Mouse (Mus musculus): ENCODE data around the gene 1110051M20Rik. TPM values are rescaled to one million over a fixed set of nuclear protein-coding genes. Genes with fewer than 3 reads are reported as not detected.
A peak's percentile ranks its signal among the peaks of the same experiment; 100 is the strongest.

1110051M20Rik gene
- polyA plus RNA-seq, 1 experiment from 2014 or later: 55.7 TPM

DNA sequence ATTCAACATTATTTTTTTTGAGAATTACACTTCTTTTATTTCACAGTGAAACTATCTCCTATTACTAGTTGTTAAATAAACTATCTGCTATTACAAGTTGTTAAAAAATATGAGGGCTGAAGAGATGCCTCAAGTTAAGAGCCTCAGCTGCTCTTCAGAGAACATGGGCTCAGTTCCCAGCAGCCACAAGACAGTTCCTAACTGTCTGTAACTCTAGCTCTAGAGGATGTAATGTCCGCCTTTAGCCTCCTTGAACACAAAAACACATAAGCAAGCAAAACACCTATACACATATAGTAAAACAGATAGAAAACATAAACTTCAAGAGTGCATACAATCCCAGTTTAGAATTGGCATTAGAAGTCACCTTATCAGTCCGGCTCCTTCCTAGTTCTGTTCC is 104.9 kb downstream of the 1110051M20Rik start:
- no peak overlapping the region for H3K4me3 ChIP-seq (replicated peaks; ENCODE audit: low read depth, low read length)
- no peak for TF ChIP-seq CTCF (IDR thresholded peaks at IDR 0.05; ENCODE audit: low read depth)
- H3K9me3 ChIP-seq (replicated peaks; ENCODE audit: low read length): no peaks in the 10 kb centered on the region
- ATAC-seq (replicated peaks; ENCODE audit: low FRiP score, low read depth): no peak
- no peaks in the 10 kb centered on the region for H3K36me3 ChIP-seq (ENCODE audit: insufficient read depth, low read length)
- no peak overlapping the region for H3K27ac ChIP-seq
- DNase-seq (ENCODE audit: low spot score): no peak
- no peaks in the 10 kb centered on the region for H3K27me3 ChIP-seq (ENCODE audit: insufficient read depth, low read length)
- H3K4me2 ChIP-seq (ENCODE audit: low read length): no peak overlapping the region
- 95% methylated on average over 2 of the region's 2 CpGs for WGBS
- no peaks in the 10 kb centered on the region for H3K4me1 ChIP-seq (replicated peaks; ENCODE audit: insufficient read depth, low read length)
- no peak overlapping the region for H3K9ac ChIP-seq (ENCODE audit: low read depth, low read length)

DNA sequence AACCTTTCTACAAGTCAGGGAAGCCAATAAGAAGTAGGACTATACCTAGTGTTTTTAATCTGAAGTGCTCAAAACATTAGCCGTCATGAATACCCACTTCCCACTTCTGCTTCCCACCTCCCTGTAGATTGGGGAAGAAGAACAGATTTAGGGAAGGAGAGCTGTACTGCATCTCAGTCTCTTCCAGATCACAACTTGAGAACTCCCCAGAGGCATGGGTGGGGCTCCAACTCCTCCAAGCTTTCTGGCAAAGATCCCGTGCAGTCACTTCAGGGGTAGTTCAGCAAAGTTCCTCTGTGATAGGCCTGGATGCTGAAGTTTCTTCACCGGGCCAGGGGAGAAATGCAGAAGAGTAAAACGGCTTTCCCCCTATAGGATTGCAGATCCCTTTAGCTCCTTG is 109.4 kb downstream of the 1110051M20Rik start:
- 73% methylated on average over 4 of the region's 4 CpGs for WGBS
- Histone ChIP-seq H3K4me3 (replicated peaks; ENCODE audit: low read depth, low read length) (no peak overlapping the region), H3K9me3 (replicated peaks; ENCODE audit: low read length) (no peaks in the 10 kb centered on the region), H3K4me2 (ENCODE audit: low read length) (no peak overlapping the region), H3K27ac (no peak overlapping the region), H3K27me3 (ENCODE audit: insufficient read depth, low read length) (no peaks in the 10 kb centered on the region), H3K9ac (ENCODE audit: low read depth, low read length) (no peak overlapping the region), H3K36me3 (ENCODE audit: insufficient read depth, low read length) (no peaks in the 10 kb centered on the region), H3K4me1 (replicated peaks; ENCODE audit: insufficient read depth, low read length) (peaks cover 7% of the 10 kb centered on the region; the same call in 1 of the 2 replicates)
- ATAC-seq (replicated peaks; ENCODE audit: low FRiP score, low read depth) (no peak), DNase-seq (ENCODE audit: low spot score) (no peak)
- TF ChIP-seq CTCF (IDR thresholded peaks at IDR 0.05; ENCODE audit: low read depth): no peak

DNA sequence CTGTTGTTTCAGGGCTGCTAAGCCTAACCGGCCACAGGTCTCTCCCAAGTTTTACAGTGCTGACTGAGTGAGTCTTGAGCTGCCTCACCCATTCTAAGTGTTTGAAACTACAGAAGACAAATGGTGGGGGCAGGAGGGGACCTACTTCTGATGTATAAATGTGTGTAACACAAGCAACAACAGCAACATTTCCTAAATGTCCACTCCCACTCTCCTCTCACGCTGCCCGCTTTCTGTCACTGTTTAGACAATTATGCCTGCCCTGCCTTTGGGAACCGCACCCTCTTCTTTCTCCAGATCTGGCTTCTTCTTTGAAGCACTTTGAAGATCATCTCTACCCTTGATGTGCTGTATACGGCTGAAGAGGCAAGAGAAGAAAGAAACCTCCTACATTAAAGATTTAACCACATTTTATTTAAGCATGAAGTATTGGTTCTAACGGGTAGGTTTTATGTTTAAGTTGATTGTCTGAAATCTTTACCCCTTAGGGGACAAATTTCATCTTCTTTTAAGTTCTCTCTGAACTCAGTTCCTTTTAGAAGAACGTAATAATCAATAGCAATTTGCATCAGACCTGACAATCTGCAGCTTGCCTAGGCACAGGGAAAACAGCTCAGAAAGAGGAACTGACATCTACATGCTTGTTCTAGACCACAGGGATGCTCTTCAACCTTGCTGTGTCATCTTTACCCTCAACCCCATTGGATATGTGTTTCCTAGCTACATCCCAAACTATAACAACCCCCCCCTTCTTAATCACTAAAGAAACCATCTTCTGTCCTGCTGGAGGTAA is 113.3 kb downstream of the 1110051M20Rik start:
- peaks cover 13% of the 10 kb centered on the region; the same call in 1 of the 2 replicates for H3K4me1 ChIP-seq (replicated peaks; ENCODE audit: insufficient read depth, low read length)
- WGBS: 52% methylated on average over 7 of the region's 7 CpGs
- H3K9me3 ChIP-seq (replicated peaks; ENCODE audit: low read length): no peaks in the 10 kb centered on the region
- H3K4me3 ChIP-seq (replicated peaks; ENCODE audit: low read depth, low read length): no peak overlapping the region
- no peak overlapping the region for H3K4me2 ChIP-seq (ENCODE audit: low read length)
- no peak for TF ChIP-seq CTCF (IDR thresholded peaks at IDR 0.05; ENCODE audit: low read depth)
- 0 out of 2 replicates have a peak overlapping the region, but pooled peaks have one; percentile 25 for H3K27ac ChIP-seq
- no peaks in the 10 kb centered on the region for H3K36me3 ChIP-seq (ENCODE audit: insufficient read depth, low read length)
- H3K27me3 ChIP-seq (ENCODE audit: insufficient read depth, low read length): no peaks in the 10 kb centered on the region
- DNase-seq (ENCODE audit: low spot score) (no peak), ATAC-seq (replicated peaks; ENCODE audit: low FRiP score, low read depth) (no peak)
- H3K9ac ChIP-seq (ENCODE audit: low read depth, low read length): no peak overlapping the region

DNA sequence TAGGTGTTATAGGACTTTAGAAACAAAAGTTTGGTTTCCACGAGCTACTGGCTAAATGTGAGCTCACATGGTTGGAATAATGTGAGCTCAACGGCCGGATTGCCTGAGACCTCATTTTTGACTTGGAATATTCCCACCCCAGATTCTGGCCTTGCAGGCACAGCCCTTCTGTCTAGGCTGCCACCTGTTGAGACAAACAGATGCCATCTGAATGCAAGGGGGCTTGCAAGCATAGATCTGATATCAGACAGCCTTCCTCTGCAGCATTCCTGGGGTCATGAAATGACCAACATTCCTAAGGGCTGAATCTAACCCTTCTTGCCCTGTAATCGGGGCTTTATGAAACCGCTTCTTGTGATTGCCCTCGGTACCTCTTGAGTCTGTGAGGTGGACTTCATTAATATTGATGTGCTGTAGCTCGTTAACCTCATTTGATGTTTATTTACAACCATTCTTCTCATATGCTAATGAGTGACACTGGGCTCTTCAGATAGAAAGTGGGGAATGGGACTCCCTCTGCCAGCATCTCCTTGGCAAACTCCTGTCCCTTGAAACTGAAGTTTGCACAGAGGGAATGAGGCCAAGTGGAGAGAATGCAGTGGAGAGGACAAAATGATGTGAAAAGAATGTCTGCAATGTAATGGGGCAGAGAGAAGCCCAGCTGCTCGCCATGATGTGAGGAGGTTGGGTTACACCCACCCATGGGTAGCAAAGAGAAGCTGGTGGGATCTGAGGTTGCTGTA is 114.3 kb downstream of the 1110051M20Rik start:
- DNase-seq (ENCODE audit: low spot score) (peak; percentile 34), ATAC-seq (replicated peaks; ENCODE audit: low FRiP score, low read depth) (no peak)
- Histone ChIP-seq H3K9me3 (replicated peaks; ENCODE audit: low read length) (no peaks in the 10 kb centered on the region), H3K4me1 (replicated peaks; ENCODE audit: insufficient read depth, low read length) (peaks cover 13% of the 10 kb centered on the region; the same call in 1 of the 2 replicates), H3K27ac (0 out of 2 replicates have a peak overlapping the region, but pooled peaks have one; percentile 25), H3K27me3 (ENCODE audit: insufficient read depth, low read length) (no peaks in the 10 kb centered on the region), H3K36me3 (ENCODE audit: insufficient read depth, low read length) (no peaks in the 10 kb centered on the region), H3K9ac (ENCODE audit: low read depth, low read length) (no peak overlapping the region), H3K4me3 (replicated peaks; ENCODE audit: low read depth, low read length) (no peak overlapping the region), H3K4me2 (ENCODE audit: low read length) (no peak overlapping the region)
- no peak for TF ChIP-seq CTCF (IDR thresholded peaks at IDR 0.05; ENCODE audit: low read depth)
- WGBS: 58% methylated on average over 8 of the region's 8 CpGs

DNA sequence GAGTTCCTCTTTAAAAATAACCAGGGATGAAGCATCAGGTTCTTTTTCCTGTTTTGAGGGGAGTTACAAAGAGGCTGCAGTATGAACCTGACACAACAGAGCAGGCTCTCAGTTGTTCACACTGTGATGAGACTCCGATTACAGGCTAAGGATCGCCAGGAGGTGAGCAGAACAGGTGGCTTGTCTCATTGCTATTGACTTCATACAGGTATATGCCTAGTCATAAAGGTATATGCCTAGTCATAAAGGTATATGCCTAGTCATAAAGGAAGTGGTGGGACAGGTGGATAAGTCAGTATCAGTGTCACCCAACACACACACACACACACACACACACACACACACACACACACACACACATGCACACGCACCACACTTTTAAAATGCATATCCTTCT is 115.8 kb downstream of the 1110051M20Rik start:
- H3K36me3 ChIP-seq (ENCODE audit: insufficient read depth, low read length): no peaks in the 10 kb centered on the region
- H3K9me3 ChIP-seq (replicated peaks; ENCODE audit: low read length): no peaks in the 10 kb centered on the region
- no peak overlapping the region for H3K4me2 ChIP-seq (ENCODE audit: low read length)
- DNase-seq (ENCODE audit: low spot score): no peak
- 63% methylated on average over 3 of the region's 3 CpGs for WGBS
- H3K4me3 ChIP-seq (replicated peaks; ENCODE audit: low read depth, low read length): no peak overlapping the region
- no peak for ATAC-seq (replicated peaks; ENCODE audit: low FRiP score, low read depth)
- H3K9ac ChIP-seq (ENCODE audit: low read depth, low read length): no peak overlapping the region
- H3K27me3 ChIP-seq (ENCODE audit: insufficient read depth, low read length): no peaks in the 10 kb centered on the region
- peaks cover 19% of the 10 kb centered on the region; the same call in 1 of the 2 replicates for H3K4me1 ChIP-seq (replicated peaks; ENCODE audit: insufficient read depth, low read length)
- peak overlapping the region; percentile 67 for H3K27ac ChIP-seq
- TF ChIP-seq CTCF (IDR thresholded peaks at IDR 0.05; ENCODE audit: low read depth): no peak

DNA sequence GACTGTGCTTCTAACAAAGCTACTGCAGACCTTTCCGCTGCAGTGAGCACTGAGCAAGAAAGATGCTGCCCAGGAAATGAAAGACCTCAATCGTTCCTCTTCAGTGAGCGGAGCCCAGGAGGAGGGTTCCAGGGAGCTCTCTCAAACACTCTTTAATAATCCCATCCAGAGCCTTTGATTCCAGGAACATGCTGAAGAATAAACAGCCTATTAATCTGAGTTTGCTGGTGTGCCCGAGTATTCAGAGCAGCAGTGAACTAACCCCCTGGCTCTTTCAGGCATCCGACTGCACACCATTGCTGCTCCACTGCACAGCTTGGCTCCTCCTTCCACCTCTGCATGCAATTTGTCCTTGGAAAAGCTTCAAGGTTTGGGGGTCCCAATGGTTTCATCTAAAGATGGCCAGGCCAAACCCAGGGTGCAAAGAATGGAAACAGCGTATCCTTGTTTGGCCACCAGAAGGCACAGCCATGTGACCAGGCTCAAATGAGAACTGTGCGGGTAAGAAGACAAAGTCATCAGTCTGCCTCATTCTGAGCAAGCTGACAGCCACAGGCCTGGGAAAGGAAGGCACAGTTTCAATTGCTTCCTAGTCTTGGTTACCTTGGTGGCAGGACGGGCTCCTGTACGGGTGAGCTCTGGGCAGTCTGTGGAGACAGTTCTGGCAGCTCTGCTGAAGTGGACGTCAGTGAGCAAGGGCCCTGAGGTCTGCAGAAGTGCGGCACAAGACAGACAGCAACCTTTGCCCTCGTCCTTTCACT is 116.4 kb downstream of the 1110051M20Rik start:
- Histone ChIP-seq H3K27me3 (ENCODE audit: insufficient read depth, low read length) (no peaks in the 10 kb centered on the region), H3K36me3 (ENCODE audit: insufficient read depth, low read length) (no peaks in the 10 kb centered on the region), H3K4me1 (replicated peaks; ENCODE audit: insufficient read depth, low read length) (peaks cover 19% of the 10 kb centered on the region; the same call in 1 of the 2 replicates), H3K27ac (peak overlapping the region; percentile 67), H3K9ac (ENCODE audit: low read depth, low read length) (no peak overlapping the region), H3K4me2 (ENCODE audit: low read length) (no peak overlapping the region), H3K4me3 (replicated peaks; ENCODE audit: low read depth, low read length) (no peak overlapping the region), H3K9me3 (replicated peaks; ENCODE audit: low read length) (no peaks in the 10 kb centered on the region)
- WGBS: 35% methylated on average over 12 of the region's 12 CpGs
- ATAC-seq (replicated peaks; ENCODE audit: low FRiP score, low read depth) (peak; percentile 82), DNase-seq (ENCODE audit: low spot score) (peak; percentile 69)
- TF ChIP-seq CTCF (IDR thresholded peaks at IDR 0.05; ENCODE audit: low read depth): 0 out of 2 replicates have a peak, but pooled peaks have one; percentile 12

Measured in kidney, postnatal 0 days (tissue).